Mouse (Mus musculus): ENCODE results near the gene Myo1h. TPM values are rescaled to one million over a fixed set of nuclear protein-coding genes. Genes with fewer than 3 reads are reported as not detected.

Gene Myo1h
- polyA plus RNA-seq, 1 experiment from 2014 or later: 2.2 TPM

GRCm38 (mm10) chr5:114379763-114380162 is 90.8 kb downstream of the Myo1h start:
- peaks cover 30% of the 10 kb centered on the region for H3K36me3 ChIP-seq
- ATAC-seq (replicated peaks; ENCODE audit: low FRiP score): peak; percentile 52
- peaks cover 65% of the 10 kb centered on the region for H3K4me1 ChIP-seq
- WGBS: 1% methylated on average over 20 of the region's 20 CpGs
- peak overlapping the region; percentile 92 for H3K27ac ChIP-seq
- peak overlapping the region; percentile 98 for H3K9ac ChIP-seq
- H3K4me3 ChIP-seq (replicated peaks): peak overlapping the region; percentile 92
- no peaks in the 10 kb centered on the region for H3K9me3 ChIP-seq (replicated peaks)
- H3K4me2 ChIP-seq: peak overlapping the region; percentile 69
- H3K27me3 ChIP-seq: no peaks in the 10 kb centered on the region

- WGBS: under 1% methylated on average over 72 of the region's 74 CpGs
- peak; percentile 95 for ATAC-seq (replicated peaks; ENCODE audit: low FRiP score)
- H3K4me3 ChIP-seq (replicated peaks): peak within 1 kb of the TSS; percentile 92
- H3K36me3 ChIP-seq: peaks cover 33% of the 10 kb centered on the region
- peak within 1 kb of the TSS; percentile 92 for H3K27ac ChIP-seq
- H3K4me2 ChIP-seq: peak within 1 kb of the TSS; percentile 69
- H3K4me1 ChIP-seq: peaks cover 59% of the 10 kb centered on the region
- no peaks in the 10 kb centered on the region for H3K9me3 ChIP-seq (replicated peaks)
- H3K27me3 ChIP-seq: no peaks in the 10 kb centered on the region
- peak within 1 kb of the TSS; percentile 98 for H3K9ac ChIP-seq
Observed at GRCm38 (mm10) chr5:114380209-114381012, 91.4 kb downstream of the Myo1h start, which contains the start of the genes Kctd10 and Ube3b. TSS of gene Kctd10 (minus strand) at chr5:114380508. TSS of gene Ube3b (plus strand) at chr5:114380607.

GRCm38 (mm10) chr5:114381013-114381351 is 92.0 kb downstream of the Myo1h start:
- Histone ChIP-seq H3K27me3 (no peaks in the 10 kb centered on the region), H3K27ac (peak overlapping the region; percentile 92), H3K9ac (peak overlapping the region; percentile 98), H3K36me3 (peaks cover 33% of the 10 kb centered on the region), H3K4me3 (replicated peaks) (peak overlapping the region; percentile 92), H3K4me1 (peaks cover 53% of the 10 kb centered on the region), H3K4me2 (peak overlapping the region; percentile 69), H3K9me3 (replicated peaks) (no peaks in the 10 kb centered on the region)
- WGBS: under 1% methylated on average over 18 of the region's 18 CpGs
- peak; percentile 6 for ATAC-seq (replicated peaks; ENCODE audit: low FRiP score)

GRCm38 (mm10) chr5:114383184-114383904 is 94.4 kb downstream of the Myo1h start:
- Histone ChIP-seq H3K4me2 (no peak overlapping the region), H3K27ac (no peak overlapping the region), H3K4me3 (replicated peaks) (no peak overlapping the region), H3K36me3 (peaks cover 53% of the 10 kb centered on the region), H3K27me3 (no peaks in the 10 kb centered on the region), H3K9me3 (replicated peaks) (no peaks in the 10 kb centered on the region), H3K9ac (no peak overlapping the region), H3K4me1 (peaks cover 30% of the 10 kb centered on the region)
- WGBS: 83% methylated on average over 9 of the region's 9 CpGs
- ATAC-seq (replicated peaks; ENCODE audit: low FRiP score): no peak

- Histone ChIP-seq H3K27ac (no peak overlapping the region), H3K4me2 (no peak overlapping the region), H3K36me3 (peaks cover 64% of the 10 kb centered on the region), H3K4me1 (peaks cover 19% of the 10 kb centered on the region), H3K9me3 (replicated peaks) (no peaks in the 10 kb centered on the region), H3K27me3 (no peaks in the 10 kb centered on the region), H3K4me3 (replicated peaks) (no peak overlapping the region), H3K9ac (no peak overlapping the region)
- 94% methylated on average over 8 of the region's 8 CpGs for WGBS
- no peak for ATAC-seq (replicated peaks; ENCODE audit: low FRiP score)
Observed at GRCm38 (mm10) chr5:114384448-114384847, 95.5 kb downstream of the Myo1h start.

GRCm38 (mm10) chr5:114393169-114393568 is 104.2 kb downstream of the Myo1h start:
- no peaks in the 10 kb centered on the region for H3K9me3 ChIP-seq (replicated peaks)
- ATAC-seq (replicated peaks; ENCODE audit: low FRiP score): no peak
- H3K27me3 ChIP-seq: no peaks in the 10 kb centered on the region
- H3K9ac ChIP-seq: no peak overlapping the region
- 77% methylated on average over 9 of the region's 9 CpGs for WGBS
- H3K4me1 ChIP-seq: no peaks in the 10 kb centered on the region
- no peak overlapping the region for H3K4me3 ChIP-seq (replicated peaks)
- H3K36me3 ChIP-seq: peaks cover 99% of the 10 kb centered on the region
- no peak overlapping the region for H3K4me2 ChIP-seq
- no peak overlapping the region for H3K27ac ChIP-seq

GRCm38 (mm10) chr5:114406592-114406991 is 117.6 kb downstream of the Myo1h start:
- Histone ChIP-seq H3K36me3 (peaks cover 100% of the 10 kb centered on the region), H3K9ac (no peak overlapping the region), H3K4me2 (no peak overlapping the region), H3K9me3 (replicated peaks) (no peaks in the 10 kb centered on the region), H3K4me1 (no peaks in the 10 kb centered on the region), H3K27ac (no peak overlapping the region), H3K4me3 (replicated peaks) (no peak overlapping the region), H3K27me3 (no peaks in the 10 kb centered on the region)
- 92% methylated on average over 14 of the region's 14 CpGs for WGBS
- no peak for ATAC-seq (replicated peaks; ENCODE audit: low FRiP score)

- Histone ChIP-seq H3K36me3 (peaks cover 100% of the 10 kb centered on the region), H3K27me3 (no peaks in the 10 kb centered on the region), H3K27ac (no peak overlapping the region), H3K9ac (no peak overlapping the region), H3K9me3 (replicated peaks) (no peaks in the 10 kb centered on the region), H3K4me3 (replicated peaks) (no peak overlapping the region), H3K4me2 (no peak overlapping the region), H3K4me1 (peaks cover under 1% of the 10 kb centered on the region; the same call in 1 of the 2 replicates)
- no peak for ATAC-seq (replicated peaks; ENCODE audit: low FRiP score)
- 84% methylated on average over 10 of the region's 10 CpGs for WGBS
Observed at GRCm38 (mm10) chr5:114407269-114407668, 118.3 kb downstream of the Myo1h start.

- H3K4me2 ChIP-seq: no peak overlapping the region
- ATAC-seq (replicated peaks; ENCODE audit: low FRiP score): no peak
Observed at GRCm38 (mm10) chr5:114407810-114408209, 118.8 kb downstream of the Myo1h start.

GRCm38 (mm10) chr5:114408846-114409245 is 119.9 kb downstream of the Myo1h start:
- Histone ChIP-seq H3K27ac (no peak overlapping the region), H3K4me2 (no peak overlapping the region), H3K9me3 (replicated peaks) (no peaks in the 10 kb centered on the region), H3K27me3 (no peaks in the 10 kb centered on the region), H3K36me3 (peaks cover 100% of the 10 kb centered on the region), H3K4me3 (replicated peaks) (no peak overlapping the region), H3K9ac (no peak overlapping the region), H3K4me1 (peaks cover 11% of the 10 kb centered on the region)
- ATAC-seq (replicated peaks; ENCODE audit: low FRiP score): no peak
- 91% methylated on average over 11 of the region's 11 CpGs for whole genome bisulfite sequencing

More at GRCm38 (mm10) chr5:114407810-114408209, 118.8 kb downstream of the Myo1h start:
- no peak overlapping the region for H3K27ac ChIP-seq
- H3K4me1 ChIP-seq: peaks cover 5% of the 10 kb centered on the region
- H3K9ac ChIP-seq: no peak overlapping the region
- peaks cover 100% of the 10 kb centered on the region for H3K36me3 ChIP-seq
- no peaks in the 10 kb centered on the region for H3K27me3 ChIP-seq
- no peak overlapping the region for H3K4me3 ChIP-seq (replicated peaks)
- no peaks in the 10 kb centered on the region for H3K9me3 ChIP-seq (replicated peaks)
- WGBS: 88% methylated on average over 9 of the region's 9 CpGs

GRCm38 (mm10) chr5:114410429-114410828 is 121.5 kb downstream of the Myo1h start:
- H3K36me3 ChIP-seq: peaks cover 100% of the 10 kb centered on the region
- WGBS: 89% methylated on average over 13 of the region's 13 CpGs
- ATAC-seq (replicated peaks; ENCODE audit: low FRiP score): no peak

GRCm38 (mm10) chr5:114412361-114412998 is 123.5 kb downstream of the Myo1h start:
- peak overlapping the region; percentile 45; the same call in 1 of the 2 replicates for H3K27ac ChIP-seq
- H3K27me3 ChIP-seq: no peaks in the 10 kb centered on the region
- WGBS: 50% methylated on average over 23 of the region's 23 CpGs
- H3K9ac ChIP-seq: no peak overlapping the region
- peaks cover 100% of the 10 kb centered on the region for H3K36me3 ChIP-seq
- H3K4me1 ChIP-seq: peaks cover 11% of the 10 kb centered on the region
- H3K4me2 ChIP-seq: no peak overlapping the region
- H3K9me3 ChIP-seq (replicated peaks): no peaks in the 10 kb centered on the region
- ATAC-seq (replicated peaks; ENCODE audit: low FRiP score): no peak
- H3K4me3 ChIP-seq (replicated peaks): no peak overlapping the region

More at GRCm38 (mm10) chr5:114410429-114410828, 121.5 kb downstream of the Myo1h start:
- H3K4me3 ChIP-seq (replicated peaks): no peak overlapping the region
- H3K4me1 ChIP-seq: peaks cover 11% of the 10 kb centered on the region
- no peak overlapping the region for H3K27ac ChIP-seq
- H3K9me3 ChIP-seq (replicated peaks): no peaks in the 10 kb centered on the region
- no peak overlapping the region for H3K4me2 ChIP-seq
- no peaks in the 10 kb centered on the region for H3K27me3 ChIP-seq
- no peak overlapping the region for H3K9ac ChIP-seq

Data from kidney, embryonic 15.5 days (tissue).